Mouse (Mus musculus) cerebellum, adult 2 months (tissue): ENCODE measurements around the gene Prss45.

Source experiments
- CTCF ChIP-seq: fragments of 200-500 bp; IDR thresholded peaks from 2 replicates; pipeline ENCODE4 v1.5.1; 2011; ENCODE audit warnings: low read depth, mild to moderate bottlenecking, control low read depth, low read length, moderate library complexity, borderline replicate concordance; ENCODE audit not compliant: insufficient read depth
- POLR2A ChIP-seq: fragments of 200-500 bp; IDR thresholded peaks from 2 replicates; pipeline ENCODE4 v1.6.1; 2011; ENCODE audit warnings: low read length, control low read depth, borderline replicate concordance; ENCODE audit not compliant: insufficient read depth

GRCm38 (mm10) chr9:110813789-110814188 lies 20.6 kb upstream of the Prss45 start, which contains the start of gene Prss44:
- no peak for TF ChIP-seq CTCF
- no peak for TF ChIP-seq POLR2A
